Mouse (Mus musculus): ENCODE data around the gene Sipa1l2. TPM values are rescaled to one million over a fixed set of nuclear protein-coding genes. Genes with fewer than 3 reads are reported as not detected.

Sipa1l2 gene
- polyA plus RNA-seq, 1 experiment from 2014 or later = 20.2 TPM

DNA sequence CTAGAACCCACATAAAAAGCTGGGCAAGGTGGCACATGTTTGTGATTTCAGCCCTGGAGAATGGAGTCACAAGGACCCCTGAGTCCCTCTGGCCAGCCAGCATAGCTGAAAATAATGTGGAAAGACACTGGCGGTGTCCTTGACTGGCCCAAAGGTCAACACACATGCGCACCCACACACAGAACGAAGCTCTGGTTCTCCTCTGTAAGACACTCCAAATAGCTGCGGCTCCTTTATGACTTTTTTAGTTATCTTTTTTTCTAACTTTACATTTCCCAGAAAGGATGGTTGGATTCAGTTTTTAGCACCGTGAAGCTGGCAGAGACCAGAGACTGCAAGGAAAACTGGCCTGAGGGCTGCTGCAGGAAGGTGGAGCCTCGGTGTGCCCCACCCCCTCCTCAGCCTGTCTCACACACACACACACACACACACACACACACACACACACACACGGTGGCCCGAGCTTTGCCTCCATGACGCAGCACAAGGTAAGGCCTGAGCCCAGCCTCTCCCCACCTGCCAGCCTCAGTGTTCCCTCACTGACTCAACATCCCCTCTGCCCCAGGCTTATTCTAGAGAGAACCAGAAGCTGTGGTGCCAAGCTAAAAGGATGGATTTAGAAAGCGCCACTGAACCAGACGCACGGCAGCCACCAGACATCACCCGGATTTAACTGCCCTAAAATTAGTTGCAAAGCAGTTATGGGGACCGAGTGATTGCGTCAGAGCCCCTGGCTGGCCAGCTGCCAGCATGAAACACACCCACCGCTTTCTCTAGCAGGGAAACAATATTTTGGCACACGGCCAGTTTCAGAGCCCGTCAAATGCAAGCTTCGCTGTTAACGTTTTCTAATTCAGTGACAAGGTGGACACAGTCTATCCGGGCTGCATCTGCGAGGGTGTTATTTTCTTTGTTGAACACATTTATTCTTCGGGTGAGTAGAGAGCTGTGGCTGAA lies 11.2 kb downstream of the Sipa1l2 start:
- Histone ChIP-seq H3K4me1 (replicated peaks) (peaks cover 61% of the 10 kb centered on the region), H3K36me3 (no peaks in the 10 kb centered on the region)

DNA sequence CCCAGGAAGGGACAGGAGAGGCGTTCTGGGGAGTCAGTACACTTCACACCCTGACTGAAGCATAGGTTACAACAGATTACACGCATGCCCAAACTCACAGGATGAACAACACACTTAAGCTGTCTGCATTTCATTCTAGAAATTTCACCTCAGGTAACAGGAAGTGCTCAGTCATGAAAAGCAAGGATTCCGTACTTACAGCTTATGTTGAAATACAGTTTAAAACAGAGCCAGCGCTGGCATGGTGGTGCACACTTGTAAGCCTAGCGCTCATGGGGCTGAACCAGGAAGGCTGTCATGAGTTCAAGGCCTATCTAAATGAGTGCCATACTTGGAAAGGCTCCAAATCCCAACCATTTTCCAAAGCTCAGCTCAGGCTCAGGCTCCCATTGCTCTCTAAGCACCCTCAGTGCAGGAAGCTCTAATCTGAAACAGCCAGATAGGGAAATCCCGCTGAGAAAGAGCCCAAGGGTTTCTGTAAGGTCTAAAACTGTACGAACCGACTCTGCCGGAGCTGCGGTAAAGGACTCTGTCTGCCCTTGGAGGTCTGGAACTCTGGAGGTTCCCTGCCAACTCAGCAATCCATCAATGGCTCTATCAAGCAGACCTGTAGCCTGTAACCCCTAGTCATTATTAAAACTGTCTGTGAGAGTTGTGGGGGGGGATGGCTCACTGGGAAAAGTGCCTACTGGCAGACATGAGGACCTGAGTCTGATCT lies 12.1 kb downstream of the Sipa1l2 start:
- ATAC-seq (ENCODE audit: insufficient number of reproducible peaks, insufficient read depth, low FRiP score, low TSS enrichment, low read depth) = no peak
- Histone ChIP-seq H3K4me3 (replicated peaks) (no peak overlapping the region), H3K9ac (replicated peaks) (no peak overlapping the region), H3K27me3 (no peaks in the 10 kb centered on the region), H3K27ac (peak overlapping the region; percentile 84), H3K36me3 (no peaks in the 10 kb centered on the region), H3K9me3 (no peaks in the 10 kb centered on the region), H3K4me1 (replicated peaks) (peaks cover 53% of the 10 kb centered on the region), H3K4me2 (peak overlapping the region; percentile 53)
- WGBS = 63% methylated on average over 10 of the region's 10 CpGs

More for the DNA sequence above, 11.2 kb downstream of the Sipa1l2 start:
- peak overlapping the region; percentile 53 for H3K4me2 ChIP-seq
- peak overlapping the region; percentile 13; the same call in 1 of the 2 replicates for H3K4me3 ChIP-seq (replicated peaks)
- WGBS = 22% methylated on average over 23 of the region's 23 CpGs
- H3K9ac ChIP-seq (replicated peaks) = no peak overlapping the region
- H3K9me3 ChIP-seq = no peaks in the 10 kb centered on the region
- ATAC-seq (ENCODE audit: insufficient number of reproducible peaks, insufficient read depth, low FRiP score, low TSS enrichment, low read depth) = peak; percentile 76
- peak overlapping the region; percentile 84 for H3K27ac ChIP-seq
- H3K27me3 ChIP-seq = no peaks in the 10 kb centered on the region

DNA sequence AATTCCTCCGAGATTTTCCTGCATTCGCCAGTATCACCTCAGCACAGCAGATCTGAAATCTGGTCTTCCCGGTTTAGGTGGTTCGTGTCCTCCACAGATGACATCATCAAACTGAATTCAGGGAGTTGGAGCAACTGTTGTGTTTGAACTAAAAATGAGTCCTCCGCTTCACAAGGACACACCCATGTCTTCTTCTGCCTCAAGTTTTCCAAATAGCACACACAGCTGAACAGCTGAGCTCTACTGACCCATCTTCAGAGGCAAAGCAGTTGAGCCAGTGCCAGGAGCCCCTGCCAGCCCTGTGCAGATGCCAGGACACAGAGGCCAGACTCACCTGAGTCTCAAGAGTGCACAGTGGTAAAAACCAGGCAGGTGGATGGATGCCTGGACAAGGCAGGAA lies 12.9 kb downstream of the Sipa1l2 start:
- WGBS = 90% methylated on average over 5 of the region's 5 CpGs
- peaks cover 49% of the 10 kb centered on the region for H3K4me1 ChIP-seq (replicated peaks)
- no peaks in the 10 kb centered on the region for H3K36me3 ChIP-seq
- no peak for ATAC-seq (ENCODE audit: insufficient number of reproducible peaks, insufficient read depth, low FRiP score, low TSS enrichment, low read depth)
- H3K27me3 ChIP-seq = no peaks in the 10 kb centered on the region
- H3K4me2 ChIP-seq = no peak overlapping the region
- H3K9me3 ChIP-seq = no peaks in the 10 kb centered on the region
- H3K4me3 ChIP-seq (replicated peaks) = no peak overlapping the region
- no peak overlapping the region for H3K9ac ChIP-seq (replicated peaks)
- H3K27ac ChIP-seq = no peak overlapping the region

DNA sequence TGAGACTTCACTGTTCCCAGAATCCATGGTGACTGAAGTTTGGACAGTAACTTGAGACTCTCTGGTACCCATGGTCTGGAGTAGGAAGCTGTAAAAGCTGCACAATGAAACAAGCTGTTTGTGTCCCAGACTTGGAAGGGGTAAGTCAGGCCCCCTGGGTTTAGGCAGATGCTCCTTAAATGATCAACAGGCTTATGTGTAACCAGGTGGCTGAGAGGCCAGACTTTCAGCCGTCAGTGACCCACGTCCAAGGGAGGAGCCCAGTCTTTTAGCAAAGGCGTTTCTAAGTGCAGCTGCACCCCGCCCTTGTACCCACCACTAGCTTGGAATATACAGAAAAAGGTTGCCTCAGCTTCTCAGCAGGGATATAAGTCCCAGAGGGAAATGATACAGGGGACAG lies 19.0 kb downstream of the Sipa1l2 start:
- H3K4me3 ChIP-seq (replicated peaks) = no peak overlapping the region
- ATAC-seq (ENCODE audit: insufficient number of reproducible peaks, insufficient read depth, low FRiP score, low TSS enrichment, low read depth) = no peak
- peaks cover 39% of the 10 kb centered on the region for H3K4me1 ChIP-seq (replicated peaks)
- H3K27me3 ChIP-seq = no peaks in the 10 kb centered on the region; the same call in 1 of the 2 replicates
- no peaks in the 10 kb centered on the region for H3K9me3 ChIP-seq
- no peak overlapping the region for H3K9ac ChIP-seq (replicated peaks)
- no peak overlapping the region for H3K27ac ChIP-seq
- H3K4me2 ChIP-seq = no peak overlapping the region
- WGBS = 43% methylated on average over 4 of the region's 4 CpGs
- H3K36me3 ChIP-seq = no peaks in the 10 kb centered on the region

DNA sequence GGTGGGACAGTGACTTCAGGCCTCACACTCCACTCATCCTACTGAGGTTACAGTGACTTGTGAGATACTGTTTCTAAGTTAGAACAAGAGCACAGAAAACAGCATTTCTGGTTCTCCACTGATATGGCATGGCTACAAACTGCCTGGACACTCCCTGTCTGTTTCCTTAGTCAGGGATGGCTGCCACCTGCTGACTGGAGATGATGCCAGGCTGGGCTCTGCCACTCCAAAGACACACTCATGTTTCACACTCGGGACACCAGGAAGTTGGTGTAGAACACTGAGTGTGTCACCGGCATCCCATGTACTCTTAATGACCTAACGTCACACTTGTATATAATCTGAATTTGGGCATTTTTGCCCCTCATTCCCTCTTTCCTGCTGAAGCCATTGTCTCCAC lies 22.3 kb downstream of the Sipa1l2 start:
- Histone ChIP-seq H3K4me1 (replicated peaks) (peaks cover 53% of the 10 kb centered on the region), H3K9ac (replicated peaks) (no peak overlapping the region), H3K4me3 (replicated peaks) (no peak overlapping the region), H3K27me3 (no peaks in the 10 kb centered on the region; the same call in 1 of the 2 replicates), H3K9me3 (no peaks in the 10 kb centered on the region), H3K27ac (no peak overlapping the region), H3K36me3 (no peaks in the 10 kb centered on the region), H3K4me2 (no peak overlapping the region)
- WGBS = 78% methylated on average over 3 of the region's 3 CpGs
- no peak for ATAC-seq (ENCODE audit: insufficient number of reproducible peaks, insufficient read depth, low FRiP score, low TSS enrichment, low read depth)

DNA sequence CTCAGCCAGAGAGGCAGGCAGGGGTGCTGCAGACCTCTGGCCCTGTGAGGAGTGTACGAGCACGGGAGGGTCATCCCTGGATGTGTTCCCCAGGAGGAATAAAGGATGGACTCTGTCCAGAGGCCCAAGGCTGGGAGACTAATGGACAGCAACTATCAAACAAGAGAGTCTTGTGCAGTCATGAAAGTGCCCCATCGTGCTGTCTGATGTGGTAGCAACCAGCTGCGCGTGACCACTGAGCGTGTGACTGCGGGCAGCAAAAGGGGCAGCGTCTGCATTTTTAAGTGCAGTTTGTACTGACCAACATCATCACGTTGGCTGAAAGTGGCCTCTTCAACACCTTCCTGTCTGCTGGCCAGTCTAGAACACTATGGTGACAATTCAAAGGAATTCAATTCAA lies 23.7 kb downstream of the Sipa1l2 start:
- Histone ChIP-seq H3K4me2 (no peak overlapping the region), H3K4me1 (replicated peaks) (peaks cover 52% of the 10 kb centered on the region), H3K27ac (no peak overlapping the region), H3K9me3 (no peaks in the 10 kb centered on the region), H3K27me3 (peaks cover 2% of the 10 kb centered on the region; the same call in 1 of the 2 replicates), H3K4me3 (replicated peaks) (no peak overlapping the region), H3K36me3 (no peaks in the 10 kb centered on the region), H3K9ac (replicated peaks) (no peak overlapping the region)
- no peak for ATAC-seq (ENCODE audit: insufficient number of reproducible peaks, insufficient read depth, low FRiP score, low TSS enrichment, low read depth)
- 90% methylated on average over 9 of the region's 9 CpGs for WGBS

DNA sequence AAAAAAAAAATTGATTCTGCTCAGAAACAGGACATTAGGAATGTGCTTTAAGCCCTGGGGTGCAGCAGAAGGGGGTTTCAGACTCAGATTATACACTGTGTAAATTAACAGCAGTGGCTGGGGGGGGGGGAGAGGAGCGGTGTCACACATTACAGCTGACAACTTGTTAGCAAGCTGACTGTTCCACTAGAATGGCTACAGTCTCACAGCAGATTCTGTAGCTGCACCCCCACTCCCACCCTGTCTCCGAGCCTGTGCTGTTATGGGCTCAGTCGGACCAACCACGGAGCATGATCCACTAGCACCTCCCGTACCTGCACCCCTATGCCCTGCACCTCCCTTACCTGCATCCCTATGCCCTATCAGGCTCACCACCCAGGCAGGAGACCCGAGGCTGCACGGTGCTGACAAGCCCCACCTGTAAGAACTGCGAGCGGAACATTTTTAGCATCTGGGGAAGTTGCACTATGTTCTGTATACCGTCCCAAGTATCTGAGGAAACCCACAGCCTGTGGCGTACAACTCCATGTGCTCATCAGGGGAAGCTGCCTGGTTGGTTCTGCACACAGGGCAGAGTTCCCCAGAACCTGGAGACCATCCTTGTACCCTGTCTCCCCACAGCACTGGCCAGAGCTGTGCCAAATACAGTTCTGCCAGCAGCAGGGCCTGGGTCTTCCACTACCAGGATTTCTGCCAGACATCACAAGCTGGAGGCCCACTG lies 26.6 kb downstream of the Sipa1l2 start:
- no peak for ATAC-seq (ENCODE audit: insufficient number of reproducible peaks, insufficient read depth, low FRiP score, low TSS enrichment, low read depth)

DNA sequence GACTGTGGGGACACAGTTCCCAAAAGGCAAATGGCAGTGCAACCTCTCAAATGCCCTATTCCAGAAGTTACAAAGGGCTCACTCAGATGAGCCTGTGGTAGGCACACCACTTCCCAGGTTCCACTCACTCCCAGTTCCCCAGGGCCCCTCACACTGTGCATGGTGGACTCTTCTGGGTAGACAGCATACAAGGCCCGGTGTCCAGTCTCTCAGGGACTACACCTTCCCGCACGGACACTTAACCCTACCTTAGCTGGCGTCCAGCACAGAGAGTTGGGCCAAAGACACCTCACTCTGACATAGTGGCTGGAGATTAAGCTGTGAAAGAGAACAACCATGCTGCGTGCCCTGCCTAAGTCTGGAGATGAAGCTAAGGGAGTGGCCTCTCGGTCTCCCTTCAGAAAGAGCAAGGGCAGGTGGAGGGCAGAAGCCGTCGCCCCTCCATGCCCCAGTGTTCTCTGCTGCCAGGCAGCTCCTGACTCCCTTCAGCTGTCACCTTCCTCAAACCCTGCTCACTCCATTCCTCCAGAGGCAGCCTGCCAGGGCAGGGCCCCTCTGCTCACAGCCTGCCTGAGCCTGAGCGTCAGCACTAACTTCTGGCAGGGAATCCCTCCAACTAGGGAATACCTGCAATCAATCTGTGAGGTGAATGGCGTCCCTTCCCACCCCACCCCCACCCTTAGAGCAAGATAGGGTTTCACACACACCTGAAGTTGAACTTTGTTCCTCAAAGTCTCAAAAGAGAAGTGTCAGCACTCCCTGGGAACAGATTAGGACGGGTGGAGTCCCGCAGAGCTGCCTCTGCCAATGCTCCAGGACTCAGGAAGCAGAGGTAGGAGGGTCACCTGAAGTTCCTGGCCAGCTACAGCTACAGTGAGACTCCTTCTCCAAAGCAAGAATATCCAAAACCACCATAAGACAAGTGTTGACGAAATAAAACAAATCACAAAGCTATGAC lies 30.3 kb downstream of the Sipa1l2 start:
- H3K27me3 ChIP-seq = peaks cover 2% of the 10 kb centered on the region; the same call in 1 of the 2 replicates
- H3K4me1 ChIP-seq (replicated peaks) = peaks cover 55% of the 10 kb centered on the region
- 67% methylated on average over 13 of the region's 13 CpGs for WGBS
- no peak overlapping the region for H3K4me3 ChIP-seq (replicated peaks)
- no peak overlapping the region for H3K27ac ChIP-seq
- no peaks in the 10 kb centered on the region for H3K9me3 ChIP-seq
- no peak overlapping the region for H3K4me2 ChIP-seq
- peaks cover 12% of the 10 kb centered on the region for H3K36me3 ChIP-seq
- no peak for ATAC-seq (ENCODE audit: insufficient number of reproducible peaks, insufficient read depth, low FRiP score, low TSS enrichment, low read depth)
- no peak overlapping the region for H3K9ac ChIP-seq (replicated peaks)

More for the DNA sequence above, 26.6 kb downstream of the Sipa1l2 start:
- Histone ChIP-seq H3K4me3 (replicated peaks) (no peak overlapping the region), H3K4me1 (replicated peaks) (peaks cover 44% of the 10 kb centered on the region), H3K9me3 (no peaks in the 10 kb centered on the region), H3K27me3 (0 out of 2 replicates have a peak, but pooled peaks cover 2% of the 10 kb centered on the region), H3K4me2 (no peak overlapping the region), H3K9ac (replicated peaks) (no peak overlapping the region), H3K36me3 (no peaks in the 10 kb centered on the region), H3K27ac (no peak overlapping the region)
- WGBS = 81% methylated on average over 11 of the region's 11 CpGs

DNA sequence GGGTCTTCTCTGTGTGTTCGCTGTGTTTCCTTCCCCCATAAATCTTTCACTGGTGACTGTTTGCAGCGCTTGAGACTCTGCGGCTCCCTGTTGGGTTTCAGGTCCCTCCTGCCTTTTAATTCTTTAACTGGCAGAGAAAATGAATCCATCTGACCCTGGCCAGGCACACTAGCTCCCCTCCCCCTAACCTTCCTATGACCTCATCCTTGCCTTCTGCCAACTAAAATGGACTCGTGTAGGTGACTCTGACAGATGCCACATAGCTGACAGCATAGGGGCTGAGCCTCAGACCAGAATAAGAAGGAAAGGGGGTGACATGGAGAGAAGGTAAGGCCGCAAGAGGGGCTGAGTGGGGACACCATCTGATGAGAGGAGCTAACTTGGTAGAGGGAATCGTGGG lies 31.3 kb downstream of the Sipa1l2 start:
- H3K27me3 ChIP-seq = peaks cover 2% of the 10 kb centered on the region; the same call in 1 of the 2 replicates
- H3K4me2 ChIP-seq = no peak overlapping the region
- peaks cover 12% of the 10 kb centered on the region for H3K36me3 ChIP-seq
- H3K27ac ChIP-seq = 0 out of 2 replicates have a peak overlapping the region, but pooled peaks have one; percentile 4
- peaks cover 58% of the 10 kb centered on the region for H3K4me1 ChIP-seq (replicated peaks)
- 26% methylated on average over 6 of the region's 6 CpGs for WGBS
- H3K9me3 ChIP-seq = no peaks in the 10 kb centered on the region
- no peak overlapping the region for H3K4me3 ChIP-seq (replicated peaks)
- no peak overlapping the region for H3K9ac ChIP-seq (replicated peaks)
- 0 out of 2 replicates have a peak, but pooled peaks have one; percentile 9 for ATAC-seq (ENCODE audit: insufficient number of reproducible peaks, insufficient read depth, low FRiP score, low TSS enrichment, low read depth)

DNA sequence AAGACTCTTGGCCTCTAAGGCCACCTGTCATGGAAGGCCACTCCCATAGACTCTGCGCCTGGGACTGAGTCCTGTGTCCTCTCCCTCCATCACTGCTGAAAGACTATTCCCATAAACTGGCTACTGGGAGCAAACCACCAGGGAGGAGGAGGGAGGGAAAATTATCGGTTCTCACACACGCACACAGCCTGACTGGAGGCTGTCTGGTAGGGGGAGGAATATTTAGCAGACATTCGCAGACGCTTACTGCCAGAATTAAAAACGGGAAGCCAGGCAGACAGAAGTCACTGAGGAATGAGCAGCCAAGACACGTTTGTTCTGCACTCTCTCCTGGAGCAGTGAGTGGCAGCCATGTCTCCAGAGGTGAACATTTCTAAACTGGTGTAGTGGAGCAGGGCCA lies 35.9 kb downstream of the Sipa1l2 start:
- H3K27ac ChIP-seq = no peak overlapping the region
- WGBS = 40% methylated on average over 7 of the region's 7 CpGs
- no peaks in the 10 kb centered on the region; the same call in 1 of the 2 replicates for H3K27me3 ChIP-seq

More for the DNA sequence above, 35.9 kb downstream of the Sipa1l2 start:
- Histone ChIP-seq H3K4me2 (no peak overlapping the region), H3K36me3 (peaks cover 12% of the 10 kb centered on the region), H3K9ac (replicated peaks) (no peak overlapping the region), H3K9me3 (no peaks in the 10 kb centered on the region), H3K4me1 (replicated peaks) (peaks cover 76% of the 10 kb centered on the region), H3K4me3 (replicated peaks) (no peak overlapping the region)
- no peak for ATAC-seq (ENCODE audit: insufficient number of reproducible peaks, insufficient read depth, low FRiP score, low TSS enrichment, low read depth)
